Mouse (Mus musculus): ENCODE measurements around the gene Cd200r4.
"Not testable (repeated sequence)": the region's sequence is repeated elsewhere in the genome, so short reads cannot be mapped to it uniquely, and the experiment has no call there.

The Cd200r4 gene

DNA sequence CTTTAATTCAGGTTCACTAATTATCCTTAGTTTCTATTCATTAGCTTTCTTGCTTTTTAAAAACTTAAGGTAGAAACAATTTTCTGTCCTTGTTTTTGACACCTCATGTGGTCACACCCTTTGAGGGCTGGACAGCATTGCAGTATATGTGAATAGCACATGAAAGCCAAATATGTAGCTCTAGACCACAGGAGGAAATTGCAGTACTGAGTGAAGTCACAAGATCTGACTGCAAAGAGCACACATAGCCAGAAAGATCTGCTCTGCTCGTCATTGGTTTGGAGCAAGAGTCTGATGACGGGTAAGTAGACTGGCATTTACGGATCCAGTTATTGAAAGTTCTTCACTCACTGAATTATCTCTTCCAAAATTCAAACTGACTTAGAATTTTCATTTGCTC lies at the start of gene Cd200r4:
Gene Cd200r4, plus strand, starts transcription at position 190 of the 400 bp plus-strand sequence.
- no peak for DNase-seq (ENCODE audit: low spot score in 2 of 2)

DNA sequence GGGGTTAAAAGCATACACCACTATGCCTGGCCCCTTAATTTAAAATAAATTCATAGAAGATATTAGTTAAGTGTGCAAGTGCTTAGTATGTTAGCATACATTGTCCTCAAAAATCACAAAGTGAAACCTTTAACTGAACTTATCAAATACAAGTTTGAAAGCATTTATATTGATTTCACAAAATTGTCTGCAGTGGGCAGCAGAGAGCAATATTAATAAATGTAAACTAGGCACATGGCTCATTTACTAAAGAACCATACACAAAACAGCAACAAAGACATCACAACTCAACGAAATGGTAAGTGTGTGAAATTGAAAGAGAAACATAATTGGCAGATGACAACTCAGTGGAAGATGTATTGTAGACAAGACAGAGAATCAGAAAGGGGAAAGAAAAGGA lies 49.7 kb upstream of the Cd200r4 start:
- no peak for DNase-seq (ENCODE audit: low spot score in 2 of 2)

DNA sequence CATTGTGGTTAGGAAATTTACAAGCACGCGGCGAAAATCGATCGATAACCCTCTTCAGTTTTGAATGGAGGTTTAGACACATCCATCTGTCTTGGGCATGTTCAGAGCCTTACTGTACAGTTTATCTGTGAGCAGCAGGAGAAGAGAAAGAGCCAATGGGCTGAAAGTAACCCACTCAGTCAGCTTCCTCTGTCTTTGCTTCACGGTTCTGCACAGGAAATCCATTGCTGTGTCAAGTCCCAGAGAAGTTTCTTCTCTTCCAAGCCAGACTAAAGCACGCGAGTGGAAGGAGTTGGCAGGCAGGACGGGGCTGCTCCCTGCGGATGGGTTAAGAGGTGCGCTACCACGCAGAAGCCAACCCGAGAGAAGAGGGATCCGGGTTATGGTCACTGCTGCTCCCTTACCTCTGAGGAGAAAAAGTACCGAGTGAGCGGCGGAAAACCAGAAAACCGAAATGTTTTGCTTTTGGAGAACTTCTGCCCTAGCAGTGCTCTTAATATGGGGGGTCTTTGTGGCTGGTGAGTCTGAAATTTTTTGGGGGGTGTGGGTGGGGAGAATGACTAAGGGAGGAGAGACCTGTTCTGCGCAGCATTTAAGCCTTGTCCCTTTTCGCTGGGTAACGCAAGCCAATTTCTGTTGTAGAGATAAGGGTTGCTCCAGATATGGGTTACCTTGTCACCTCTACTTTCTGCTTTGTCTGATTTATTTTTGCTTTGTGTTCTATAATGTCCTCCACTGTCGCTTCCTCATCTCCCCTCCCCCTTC lies 45.8 kb upstream of the Cd200r4 start, which contains the start of gene Cd200r1:
Gene Cd200r1, plus strand, starts transcription at position 182 of the 765 bp plus-strand sequence.
- no peak for DNase-seq (ENCODE audit: low spot score in 2 of 2)

DNA sequence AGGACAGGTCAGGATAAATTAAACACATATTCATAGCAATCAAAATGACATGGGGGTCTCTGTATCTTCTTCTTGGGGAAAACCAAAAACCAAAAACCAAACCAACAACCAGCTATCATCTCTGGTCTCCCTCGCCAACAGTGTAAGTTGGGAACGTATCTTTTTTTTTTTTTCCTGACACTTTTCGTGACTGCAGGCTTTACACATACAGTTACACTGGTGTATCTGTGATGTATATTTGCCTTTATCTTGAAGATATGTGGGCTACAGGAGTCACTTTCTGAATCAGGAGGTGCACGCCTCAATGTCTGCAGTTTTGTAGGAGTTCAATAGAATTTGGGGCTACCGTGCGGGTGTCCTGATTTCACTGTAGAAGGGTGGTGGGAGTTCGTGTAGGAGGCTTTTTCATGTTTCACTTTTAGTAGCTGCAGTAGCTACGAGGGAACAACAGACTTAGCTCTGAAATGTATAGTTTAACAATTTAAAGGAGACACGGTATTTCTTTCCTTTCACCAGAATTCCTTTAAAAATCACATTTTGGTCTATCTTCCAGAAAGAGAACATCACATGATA lies 45.1 kb upstream of the Cd200r4 start:
- DNase-seq (ENCODE audit: low spot score in 2 of 2) = no peak

DNA sequence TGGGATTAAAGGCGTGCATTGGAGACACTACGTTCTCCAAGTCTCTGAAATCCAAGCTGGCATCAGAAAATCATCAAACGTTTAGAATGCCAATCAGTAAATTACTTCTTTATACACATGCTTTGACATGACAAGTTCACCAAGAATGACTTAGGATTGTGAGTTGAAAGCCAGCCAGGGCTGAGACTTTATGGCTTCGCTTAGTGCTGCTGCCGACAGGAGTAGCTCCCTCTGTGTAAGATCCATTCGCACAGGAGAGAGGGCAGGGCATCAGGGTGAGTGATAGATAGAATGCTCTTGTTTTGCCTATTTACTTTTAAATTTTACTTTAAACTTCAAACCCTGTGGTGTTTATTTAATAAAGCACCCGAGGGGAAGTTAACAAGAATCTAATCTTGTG lies 44.0 kb upstream of the Cd200r4 start:
- no peak for DNase-seq (ENCODE audit: low spot score in 2 of 2)

DNA sequence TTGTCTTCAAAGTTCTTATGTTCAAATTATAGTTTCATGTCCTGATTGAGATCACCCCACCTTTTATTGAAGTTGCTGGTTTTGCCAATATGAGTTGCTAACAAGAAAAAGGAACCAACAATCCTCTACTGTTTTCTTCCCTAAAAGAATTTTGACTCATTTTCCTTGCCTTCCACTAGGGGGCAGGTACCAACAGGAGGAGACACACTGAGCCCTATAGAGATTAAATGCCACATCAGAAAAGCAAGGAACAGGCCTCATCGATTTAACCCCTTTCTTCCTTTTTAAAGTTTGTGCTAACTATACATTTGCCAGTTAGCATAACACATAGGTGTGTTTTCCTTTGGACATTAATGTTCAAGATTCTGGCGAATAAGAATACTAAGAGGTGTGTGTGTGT lies 43.6 kb upstream of the Cd200r4 start:
- DNase-seq (ENCODE audit: low spot score in 2 of 2) = no peak

DNA sequence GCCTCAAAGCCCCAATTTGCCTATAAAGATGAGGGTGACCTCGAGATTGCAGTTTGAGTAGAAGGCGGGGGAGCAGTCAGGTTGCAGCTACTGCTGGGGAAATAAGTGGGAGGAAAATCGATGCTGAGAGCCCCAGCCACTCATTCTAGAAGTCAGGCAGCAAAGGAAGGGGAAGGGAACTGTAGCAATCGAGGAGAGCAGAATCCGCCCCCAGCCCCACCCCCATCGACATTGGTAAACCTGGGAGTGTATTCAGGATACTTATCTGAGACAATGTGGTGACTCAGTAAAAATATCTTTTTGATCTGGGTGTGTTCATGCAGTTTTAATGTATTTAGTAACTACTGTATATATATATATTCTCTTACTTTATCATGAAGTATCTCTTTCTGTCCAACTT lies 39.0 kb upstream of the Cd200r4 start:
- no peak for DNase-seq (ENCODE audit: low spot score in 2 of 2)

DNA sequence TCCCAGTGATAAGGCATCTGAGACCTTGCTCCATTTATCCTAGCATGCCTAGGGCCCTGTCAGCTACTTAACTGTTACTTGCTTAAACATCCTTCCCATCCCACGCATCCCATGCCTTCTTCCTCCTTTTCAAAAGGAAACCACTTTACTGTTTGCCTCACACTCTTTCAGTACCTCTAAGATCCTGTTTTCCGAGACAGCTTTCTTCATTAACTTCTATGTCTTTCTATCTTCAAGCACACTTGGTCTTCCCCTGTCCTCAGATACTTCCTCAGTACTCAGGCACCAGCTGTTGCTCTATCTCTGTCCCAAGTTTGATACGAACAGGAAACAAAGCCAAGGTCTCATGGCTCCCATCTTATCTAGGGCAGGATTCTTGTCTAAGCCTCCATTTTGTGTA lies 37.9 kb upstream of the Cd200r4 start:
- no peak for DNase-seq (ENCODE audit: low spot score in 2 of 2)

DNA sequence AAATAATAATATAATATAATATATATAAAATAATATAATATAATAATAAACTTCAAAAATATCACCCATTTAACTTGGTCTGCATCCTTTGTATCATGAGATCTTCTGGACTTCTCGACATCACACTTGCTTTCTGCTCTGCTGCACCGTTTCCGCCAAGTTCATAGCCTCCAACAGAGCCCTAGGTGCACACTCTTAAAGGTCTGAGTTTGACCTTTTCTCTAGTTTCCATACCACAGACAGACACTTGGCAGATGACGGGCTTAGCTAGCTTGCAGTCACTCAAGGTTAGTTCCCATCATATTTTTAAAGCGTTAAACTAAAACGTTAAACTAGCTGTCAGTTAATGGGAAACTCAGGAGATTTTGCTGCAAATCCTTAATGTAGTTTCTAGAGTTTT lies 37.3 kb upstream of the Cd200r4 start:
- DNase-seq (ENCODE audit: low spot score in 2 of 2) = no peak

DNA sequence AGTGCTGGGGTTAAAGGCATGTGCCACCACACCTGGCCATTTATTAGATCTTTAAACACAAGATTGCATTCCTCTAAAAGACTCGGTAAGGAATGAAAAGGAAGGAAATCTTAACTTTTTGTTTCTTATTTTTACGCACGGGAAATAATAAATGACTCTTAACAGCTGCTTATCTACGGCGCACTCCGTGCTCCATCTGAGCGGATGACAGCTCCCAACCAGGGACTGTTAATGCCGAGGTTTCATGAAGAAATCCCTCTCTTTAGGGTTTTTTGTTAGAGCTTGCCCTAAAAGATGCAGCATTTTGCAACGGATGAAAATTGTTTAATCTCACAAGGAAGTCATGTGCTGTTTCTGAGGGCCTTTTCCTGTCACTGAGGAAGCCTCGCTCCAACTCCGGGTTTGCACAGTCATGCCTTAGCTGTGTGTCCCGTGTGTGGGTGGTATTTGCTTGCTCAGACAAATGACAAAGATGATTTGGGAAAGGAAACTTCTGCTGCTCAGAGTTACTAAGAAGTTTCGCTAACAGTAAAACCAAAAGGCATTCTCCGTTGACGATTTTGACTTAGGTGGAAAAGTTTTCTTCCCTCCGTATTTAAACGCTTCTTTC lies 32.9 kb upstream of the Cd200r4 start:
- peak; percentile 7 to 22 for DNase-seq (ENCODE audit: low spot score in 2 of 2)

DNA sequence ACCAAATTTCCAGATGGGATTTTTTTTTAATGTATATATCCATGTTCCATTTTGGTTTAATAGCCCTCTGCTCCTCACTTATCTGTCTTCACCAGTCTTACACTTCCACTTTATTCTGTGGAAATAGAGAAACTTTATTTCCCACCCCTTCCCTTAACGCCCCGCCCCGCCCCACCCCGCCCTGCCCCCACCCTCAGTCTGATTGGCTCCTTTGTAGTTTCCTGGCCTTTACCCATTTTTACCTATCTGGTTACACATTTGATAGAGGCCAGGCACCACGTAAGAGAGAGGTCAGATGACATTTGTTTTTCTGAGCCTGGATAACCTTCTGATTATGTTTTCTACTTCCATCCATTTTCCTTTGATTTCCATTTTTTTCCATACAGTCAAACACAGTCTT lies 32.0 kb upstream of the Cd200r4 start:
- DNase-seq (ENCODE audit: low spot score in 2 of 2) = no peak

DNA sequence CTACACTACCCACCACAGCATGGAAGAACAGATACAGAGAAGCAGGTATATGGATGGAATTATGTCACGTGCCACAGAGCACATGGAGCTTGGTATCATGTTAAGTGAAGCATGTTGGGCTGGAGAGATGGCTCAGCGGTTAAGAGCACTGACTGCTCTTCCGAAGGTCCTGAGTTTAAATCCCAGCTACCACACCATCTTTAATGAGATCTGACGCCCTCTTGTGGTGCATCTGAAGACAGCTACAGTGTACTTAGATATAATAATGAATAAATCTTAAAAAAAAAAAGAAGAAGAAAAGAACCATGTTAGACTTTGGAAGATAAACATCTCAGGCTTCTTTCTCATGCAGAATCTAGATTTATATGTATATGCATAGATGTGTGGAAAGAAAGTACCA lies 30.8 kb upstream of the Cd200r4 start:
- no peak for DNase-seq (ENCODE audit: low spot score in 2 of 2)

DNA sequence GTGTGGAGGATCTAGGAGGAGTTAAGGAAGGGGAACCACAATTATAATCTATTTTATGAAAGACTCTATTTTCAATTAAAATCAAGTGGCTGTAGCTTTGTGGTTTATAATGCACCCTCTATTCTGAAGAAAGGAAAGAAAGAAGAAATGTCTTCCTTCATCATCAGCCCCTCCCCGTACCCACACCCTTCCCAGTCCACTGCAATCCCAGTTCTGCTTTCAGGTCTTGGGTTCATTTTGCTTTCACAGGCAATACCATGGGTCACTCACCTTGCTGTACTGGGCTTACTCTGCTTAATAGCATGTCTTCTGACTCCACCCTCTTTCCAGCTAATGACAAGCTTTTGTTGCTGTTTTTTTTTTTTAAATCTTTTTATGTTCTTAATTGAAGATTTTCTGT lies 24.6 kb upstream of the Cd200r4 start:
- DNase-seq (ENCODE audit: low spot score in 2 of 2) = no peak

DNA sequence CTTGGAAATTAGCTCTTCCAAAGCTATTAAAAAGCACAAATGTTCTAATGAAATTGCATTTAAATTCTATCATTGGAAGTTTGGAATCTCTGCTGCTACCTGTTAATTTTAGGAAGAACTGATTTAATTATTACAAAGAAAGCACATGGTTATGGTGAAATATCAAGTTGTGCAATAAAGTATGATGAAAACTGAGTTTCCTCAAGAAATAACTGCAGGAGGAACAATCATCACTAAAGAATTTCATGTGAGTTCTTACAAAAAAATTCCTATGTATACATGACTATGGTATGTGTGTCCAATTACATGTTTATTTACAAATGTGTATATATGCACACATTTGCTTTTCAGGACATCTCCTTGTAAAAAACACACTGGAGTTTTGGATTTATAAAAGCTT lies 17.1 kb upstream of the Cd200r4 start:
- DNase-seq (ENCODE audit: low spot score in 2 of 2) = no peak

DNA sequence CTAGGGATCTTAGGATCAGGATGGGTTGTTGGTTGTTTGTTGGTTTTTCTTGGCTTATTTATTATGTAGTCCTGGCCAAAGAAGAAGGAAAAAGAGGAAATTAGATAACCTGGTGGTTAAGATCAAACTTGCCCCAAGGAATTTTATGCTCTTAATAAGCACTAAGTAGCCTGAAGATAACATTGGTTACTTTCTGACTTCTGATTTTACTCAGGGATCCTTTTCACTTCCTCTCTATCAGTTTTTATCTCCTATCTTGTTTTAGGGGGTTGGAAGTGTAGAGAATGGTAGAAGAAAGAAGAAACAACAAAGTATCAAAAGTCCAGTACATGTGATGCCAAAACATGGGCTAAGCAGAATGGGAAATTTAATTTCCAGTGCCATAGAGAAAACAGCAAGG lies 5.6 kb upstream of the Cd200r4 start:
- no peak for DNase-seq (ENCODE audit: low spot score in 2 of 2)

DNA sequence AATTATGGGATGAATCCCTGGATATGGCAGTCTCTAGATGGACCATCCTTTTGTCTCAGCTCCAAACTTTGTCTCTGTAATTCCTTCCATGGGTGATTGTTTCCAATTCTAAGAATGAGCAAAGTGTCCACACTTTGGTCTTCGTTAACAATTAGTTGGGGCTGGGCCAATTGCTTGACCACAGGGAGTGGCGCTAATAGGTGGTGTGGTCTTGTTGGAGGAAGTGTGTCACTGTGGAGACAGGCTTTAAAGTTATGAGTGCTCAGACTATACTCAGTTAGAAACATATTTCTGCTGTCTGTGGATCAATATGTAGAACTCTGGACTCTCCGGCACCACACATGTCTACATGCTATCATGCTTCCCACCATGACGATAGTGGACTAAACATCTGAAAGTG lies 1.3 kb upstream of the Cd200r4 start:
- not testable (repeated sequence) for DNase-seq (ENCODE audit: low spot score in 2 of 2)

DNA sequence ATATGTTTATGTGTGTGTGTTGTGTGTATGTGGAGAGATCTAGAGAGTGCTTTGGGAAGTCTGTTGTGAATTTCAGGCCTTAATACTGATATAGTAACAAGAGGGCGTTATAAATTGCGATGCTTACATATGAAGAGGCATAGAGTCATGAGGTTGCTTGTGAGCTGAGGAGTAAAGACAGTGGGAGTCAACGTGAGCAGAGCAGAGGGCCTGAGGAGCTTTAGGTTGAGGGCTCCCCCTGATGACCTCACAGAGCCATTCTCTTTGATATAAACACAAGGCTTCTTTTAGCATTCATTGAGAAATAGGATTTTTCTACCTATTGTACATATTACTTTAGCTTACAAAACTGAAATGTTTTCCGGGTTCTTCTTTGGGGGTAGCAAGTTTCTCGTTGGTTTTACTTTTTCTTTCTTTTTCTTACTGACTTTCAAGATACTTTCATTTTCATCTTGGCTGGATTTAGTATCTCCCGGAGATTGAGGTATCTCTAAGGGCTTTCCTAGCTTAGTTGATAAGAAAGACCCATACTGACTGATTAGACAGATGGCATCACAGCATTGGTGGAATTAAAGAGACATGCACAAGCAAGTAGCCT lies 1.0 kb downstream of the Cd200r4 start:
- no peak for DNase-seq (ENCODE audit: low spot score in 2 of 2)

DNA sequence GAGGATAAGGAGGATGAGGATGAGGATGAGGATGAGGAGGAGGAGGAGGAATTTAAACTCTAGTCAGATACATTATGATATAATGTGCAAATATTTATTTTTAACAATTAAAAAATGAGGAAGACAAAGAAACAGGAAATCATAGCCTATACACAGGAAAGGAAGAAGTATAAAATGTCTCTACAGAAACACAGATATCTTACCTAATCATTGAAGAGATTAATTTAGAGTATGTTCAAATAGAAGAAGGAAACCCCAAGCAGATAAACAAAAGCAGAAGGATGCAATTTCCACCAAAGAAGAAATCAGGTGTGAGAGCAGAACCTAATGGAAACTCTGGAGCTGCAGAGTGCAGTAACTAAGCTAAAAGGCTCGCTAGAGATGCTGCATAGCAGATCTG lies 6.5 kb downstream of the Cd200r4 start:
- DNase-seq (ENCODE audit: low spot score in 2 of 2) = no peak

DNA sequence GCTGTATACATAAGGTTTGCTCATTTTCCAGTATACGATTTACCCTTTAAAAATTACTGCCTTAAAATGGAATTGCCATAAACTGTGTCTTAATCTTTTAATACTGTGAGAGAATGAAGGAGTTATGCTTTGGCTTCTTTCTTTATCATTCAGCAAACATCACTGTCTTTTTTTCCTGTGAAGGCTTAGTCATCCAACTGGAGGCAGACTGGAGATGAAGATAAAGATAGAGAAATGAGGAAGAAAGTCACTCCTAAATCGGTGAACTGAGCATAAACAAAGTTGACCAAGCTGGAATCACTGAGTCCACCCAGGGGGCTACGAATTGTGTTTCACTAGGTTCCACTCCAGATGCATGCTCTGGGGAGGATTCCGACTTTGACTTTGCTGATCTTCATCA lies 9.0 kb downstream of the Cd200r4 start:
- DNase-seq (ENCODE audit: low spot score in 2 of 2) = no peak

DNA sequence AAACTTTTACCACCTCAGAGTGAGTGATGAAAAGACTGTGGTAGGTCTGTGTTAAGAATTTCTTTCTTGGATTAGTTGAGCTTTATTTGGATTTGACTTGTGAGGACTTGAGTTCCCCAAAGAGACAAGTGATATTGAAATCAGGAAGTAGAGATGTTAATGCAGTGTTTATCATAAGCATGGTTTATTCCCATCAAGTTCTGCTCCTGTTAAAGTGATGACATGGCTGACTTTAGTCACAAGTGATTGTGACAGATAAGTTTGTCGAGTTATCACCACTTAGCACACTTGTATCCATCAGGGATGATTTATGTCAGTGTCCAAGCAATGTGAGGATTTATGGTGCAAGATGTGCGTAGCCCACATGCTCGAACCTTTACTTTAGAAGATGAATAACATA lies 20.8 kb downstream of the Cd200r4 start:
- DNase-seq (ENCODE audit: low spot score in 2 of 2) = no peak

DNA sequence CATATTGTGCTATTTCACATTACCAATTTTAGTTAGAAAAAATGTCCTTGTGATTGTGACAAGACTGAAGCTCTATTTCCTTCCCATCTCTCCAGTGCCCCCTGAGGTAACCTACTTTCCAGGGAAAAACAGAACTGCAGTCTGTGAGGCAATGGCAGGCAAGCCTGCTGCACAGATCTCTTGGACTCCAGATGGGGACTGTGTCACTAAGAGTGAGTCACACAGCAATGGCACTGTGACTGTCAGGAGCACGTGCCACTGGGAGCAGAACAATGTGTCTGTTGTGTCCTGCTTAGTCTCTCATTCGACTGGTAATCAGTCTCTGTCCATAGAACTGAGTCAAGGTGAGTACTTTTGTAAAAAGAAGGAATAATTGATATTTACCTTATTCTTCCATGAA lies 21.7 kb downstream of the Cd200r4 start:
- peak in 1 of 2 experiments; percentile 1 for DNase-seq (ENCODE audit: low spot score in 2 of 2)

DNA sequence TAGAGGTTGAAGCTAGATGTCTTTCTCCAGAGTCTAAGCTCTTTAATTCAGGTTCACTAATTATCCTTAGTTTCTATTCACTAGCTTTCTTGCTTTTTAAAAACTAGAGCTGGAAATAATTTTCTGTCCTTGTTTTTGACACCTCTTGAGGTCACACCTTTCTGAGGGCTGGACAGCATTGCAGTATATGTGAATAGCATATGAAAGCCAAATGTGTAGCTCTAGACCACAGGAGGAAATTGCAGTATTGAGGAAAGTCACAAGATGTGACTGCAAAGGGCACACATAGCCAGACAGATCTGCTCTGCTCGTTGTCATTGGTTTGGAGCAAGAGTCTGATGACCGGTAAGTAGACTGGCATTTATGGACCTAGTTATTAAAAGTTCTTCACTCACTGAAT lies 55.3 kb downstream of the Cd200r4 start, which contains the start of gene Cd200r2:
Gene Cd200r2, plus strand, starts transcription at position 301 of the 400 bp plus-strand sequence.
- no peak for DNase-seq (ENCODE audit: low spot score in 2 of 2)

DNA sequence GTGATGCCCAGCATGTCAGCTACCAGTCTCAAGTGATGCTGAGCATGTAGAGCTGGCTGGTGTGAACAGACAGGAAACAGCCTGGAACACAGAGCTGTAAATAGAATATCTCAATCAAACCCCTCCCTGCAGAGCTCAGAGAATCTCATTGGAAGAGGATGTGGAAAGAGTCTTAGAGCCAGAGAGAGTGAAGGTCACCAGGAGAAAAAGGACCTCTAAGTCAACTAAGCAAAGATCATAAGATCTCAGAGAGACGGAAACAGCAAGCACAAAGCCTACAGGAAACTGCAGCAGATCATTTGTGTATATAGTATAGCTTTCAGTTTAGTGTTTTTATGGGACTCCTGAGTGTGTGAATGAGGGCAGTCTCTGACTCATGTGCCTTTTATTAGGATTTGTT lies 63.6 kb downstream of the Cd200r4 start:
- no peak for DNase-seq (ENCODE audit: low spot score in 2 of 2)
